Mouse (Mus musculus): ENCODE data around the gene 6430548M08Rik. TPM values are rescaled to one million over a fixed set of nuclear protein-coding genes. Genes with fewer than 3 reads are reported as not detected.
A peak's percentile ranks its signal among the peaks of the same experiment; 100 is the strongest.

Gene 6430548M08Rik
- total and polyA plus RNA-seq, 3 experiments, result 6.4 to 20.0 (median 16.1) TPM

- Histone ChIP-seq H3K79me2 (replicated peaks; ENCODE audit: control insufficient read depth, insufficient read depth, low read length) (no peaks in the 10 kb centered on the region), H3K4me1 (ENCODE audit: control insufficient read depth, insufficient read depth, low read length) (peaks cover 15% of the 10 kb centered on the region), H3K36me3 (ENCODE audit: control insufficient read depth, insufficient read depth, low read length) (no peaks in the 10 kb centered on the region), H3K9ac (ENCODE audit: low read depth, low read length) (no peak overlapping the region), H3K27me3 (ENCODE audit: control insufficient read depth, insufficient read depth, low read length) (no peaks in the 10 kb centered on the region), H3K4me3 (no peak overlapping the region), H3K27ac (no peak overlapping the region)
- WGBS, result 55% methylated on average over 7 of the region's 7 CpGs
- intact Hi-C loops (cut with DNase I), result no loop called here
- TF ChIP-seq EP300 (IDR thresholded peaks at IDR 0.05; ENCODE audit: insufficient read depth, low read depth, low read length) (no peak), CTCF (IDR thresholded peaks at IDR 0.05) (peak; percentile 28; the same call in 1 of the 2 replicates), POLR2A (IDR thresholded peaks at IDR 0.05; ENCODE audit: insufficient read depth, low read depth, low read length) (no peak)
- DNase-seq, result no peak
These were observed 19.2 kb downstream of the 6430548M08Rik start for GRCm38 (mm10) chr8:120133169-120133568.

DNA sequence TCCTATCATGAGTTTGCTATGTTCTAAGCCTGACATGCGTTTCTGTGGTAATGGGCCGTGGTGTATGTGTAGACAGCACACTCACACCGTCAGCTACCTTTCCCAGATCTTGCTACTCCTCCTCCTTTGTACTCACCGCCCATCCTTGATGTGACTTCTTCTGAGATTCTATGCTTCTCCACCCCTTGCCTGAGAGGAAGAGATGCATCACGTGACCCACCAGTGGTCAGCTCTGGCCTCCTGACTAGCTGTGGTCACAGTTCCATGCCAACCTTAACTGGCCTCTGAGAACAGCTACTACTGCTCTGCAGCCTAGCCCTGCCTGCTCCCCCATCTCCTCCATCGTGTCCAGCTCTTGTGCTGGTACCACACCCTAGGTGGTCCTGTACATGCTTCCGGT, 21.7 kb downstream of the 6430548M08Rik start:
- no peak overlapping the region for H3K4me3 ChIP-seq
- H3K79me2 ChIP-seq (replicated peaks; ENCODE audit: control insufficient read depth, insufficient read depth, low read length), result no peaks in the 10 kb centered on the region
- DNase-seq, result no peak
- no peaks in the 10 kb centered on the region for H3K36me3 ChIP-seq (ENCODE audit: control insufficient read depth, insufficient read depth, low read length)
- intact Hi-C loops (cut with DNase I), result no loop called here
- H3K9ac ChIP-seq (ENCODE audit: low read depth, low read length), result no peak overlapping the region
- WGBS, result 90% methylated on average over 7 of the region's 7 CpGs
- no peak overlapping the region for H3K27ac ChIP-seq
- peaks cover 15% of the 10 kb centered on the region for H3K4me1 ChIP-seq (ENCODE audit: control insufficient read depth, insufficient read depth, low read length)
- H3K27me3 ChIP-seq (ENCODE audit: control insufficient read depth, insufficient read depth, low read length), result no peaks in the 10 kb centered on the region
- no peak for TF ChIP-seq POLR2A (IDR thresholded peaks at IDR 0.05; ENCODE audit: insufficient read depth, low read depth, low read length)
- TF ChIP-seq EP300 (IDR thresholded peaks at IDR 0.05; ENCODE audit: insufficient read depth, low read depth, low read length), result no peak
- no peak for TF ChIP-seq CTCF (IDR thresholded peaks at IDR 0.05)

DNA sequence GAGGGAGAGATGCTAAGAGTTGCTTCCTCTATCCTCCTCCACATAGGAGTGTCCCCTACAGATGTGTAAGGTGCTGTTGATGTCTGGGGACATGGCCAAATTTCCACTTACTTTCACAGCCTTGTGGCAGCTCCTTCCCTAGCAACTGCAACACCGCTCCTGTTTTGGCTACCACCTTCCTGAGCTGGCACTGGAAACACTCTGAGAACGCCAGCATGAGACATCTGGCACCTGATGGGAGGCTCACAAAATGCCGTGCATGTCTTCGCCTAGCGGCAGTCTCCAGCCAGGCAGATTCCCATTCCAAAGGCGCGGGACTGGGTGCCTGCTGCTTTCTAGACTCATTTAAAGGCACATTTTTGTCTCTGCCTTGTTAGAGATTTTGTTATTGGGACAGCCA, 22.7 kb downstream of the 6430548M08Rik start:
- TF ChIP-seq CTCF (IDR thresholded peaks at IDR 0.05) (peak; percentile 56), EP300 (IDR thresholded peaks at IDR 0.05; ENCODE audit: insufficient read depth, low read depth, low read length) (no peak)
- H3K79me2 ChIP-seq (replicated peaks; ENCODE audit: control insufficient read depth, insufficient read depth, low read length), result no peaks in the 10 kb centered on the region

DNA sequence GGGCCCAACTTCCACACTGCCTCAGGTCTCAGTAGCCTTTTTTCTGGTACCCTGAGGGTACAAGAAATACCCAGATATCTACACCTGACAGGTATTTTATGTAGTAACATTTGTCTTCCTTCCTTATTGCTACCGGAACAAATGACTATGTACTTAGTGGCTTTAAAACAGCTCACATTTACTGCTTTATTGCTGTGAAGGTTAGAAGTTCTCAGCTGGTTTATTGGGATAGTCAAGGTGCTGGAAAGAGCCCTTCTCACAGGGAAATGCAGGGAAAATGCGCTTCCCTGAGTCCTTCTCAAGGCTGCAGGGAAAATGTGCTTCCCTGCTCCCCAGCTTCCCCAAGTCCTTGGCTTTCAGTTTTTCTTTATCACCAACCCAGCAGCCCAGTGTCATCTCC, 25.0 kb downstream of the 6430548M08Rik start:
- TF ChIP-seq EP300 (IDR thresholded peaks at IDR 0.05; ENCODE audit: insufficient read depth, low read depth, low read length), result no peak
- no peak for TF ChIP-seq CTCF (IDR thresholded peaks at IDR 0.05)
- no peak for TF ChIP-seq POLR2A (IDR thresholded peaks at IDR 0.05; ENCODE audit: insufficient read depth, low read depth, low read length)
- H3K4me3 ChIP-seq, result no peak overlapping the region
- 97% methylated on average over 2 of the region's 2 CpGs for WGBS
- intact Hi-C loops (cut with DNase I), result no loop called here
- no peak for DNase-seq
- no peaks in the 10 kb centered on the region for H3K27me3 ChIP-seq (ENCODE audit: control insufficient read depth, insufficient read depth, low read length)
- H3K27ac ChIP-seq, result no peak overlapping the region
- H3K79me2 ChIP-seq (replicated peaks; ENCODE audit: control insufficient read depth, insufficient read depth, low read length), result no peaks in the 10 kb centered on the region
- no peak overlapping the region for H3K9ac ChIP-seq (ENCODE audit: low read depth, low read length)
- H3K36me3 ChIP-seq (ENCODE audit: control insufficient read depth, insufficient read depth, low read length), result no peaks in the 10 kb centered on the region
- peaks cover 13% of the 10 kb centered on the region for H3K4me1 ChIP-seq (ENCODE audit: control insufficient read depth, insufficient read depth, low read length)

More for the DNA sequence above, 22.7 kb downstream of the 6430548M08Rik start:
- H3K9ac ChIP-seq (ENCODE audit: low read depth, low read length), result no peak overlapping the region
- H3K27ac ChIP-seq, result no peak overlapping the region
- H3K27me3 ChIP-seq (ENCODE audit: control insufficient read depth, insufficient read depth, low read length), result no peaks in the 10 kb centered on the region
- H3K36me3 ChIP-seq (ENCODE audit: control insufficient read depth, insufficient read depth, low read length), result no peaks in the 10 kb centered on the region
- peak; percentile 51 to 71 for DNase-seq
- WGBS, result 49% methylated on average over 7 of the region's 7 CpGs
- intact Hi-C loops (cut with DNase I), result no loop called here
- H3K4me1 ChIP-seq (ENCODE audit: control insufficient read depth, insufficient read depth, low read length), result peaks cover 15% of the 10 kb centered on the region
- H3K4me3 ChIP-seq, result no peak overlapping the region

GRCm38 (mm10) chr8:120140769-120141168, 26.8 kb downstream of the 6430548M08Rik start:
- Histone ChIP-seq H3K4me3 (no peak overlapping the region), H3K79me2 (replicated peaks; ENCODE audit: control insufficient read depth, insufficient read depth, low read length) (no peaks in the 10 kb centered on the region), H3K36me3 (ENCODE audit: control insufficient read depth, insufficient read depth, low read length) (no peaks in the 10 kb centered on the region), H3K27ac (no peak overlapping the region), H3K4me1 (ENCODE audit: control insufficient read depth, insufficient read depth, low read length) (peaks cover 18% of the 10 kb centered on the region), H3K27me3 (ENCODE audit: control insufficient read depth, insufficient read depth, low read length) (no peaks in the 10 kb centered on the region), H3K9ac (ENCODE audit: low read depth, low read length) (no peak overlapping the region)
- intact Hi-C loops (cut with DNase I), result no loop called here
- TF ChIP-seq CTCF (IDR thresholded peaks at IDR 0.05) (no peak), POLR2A (IDR thresholded peaks at IDR 0.05; ENCODE audit: insufficient read depth, low read depth, low read length) (no peak), EP300 (IDR thresholded peaks at IDR 0.05; ENCODE audit: insufficient read depth, low read depth, low read length) (no peak)
- DNase-seq, result no peak
- 71% methylated on average over 3 of the region's 3 CpGs for WGBS

- Histone ChIP-seq H3K27ac (no peak overlapping the region), H3K36me3 (ENCODE audit: control insufficient read depth, insufficient read depth, low read length) (no peaks in the 10 kb centered on the region), H3K27me3 (ENCODE audit: control insufficient read depth, insufficient read depth, low read length) (no peaks in the 10 kb centered on the region), H3K4me1 (ENCODE audit: control insufficient read depth, insufficient read depth, low read length) (peaks cover 9% of the 10 kb centered on the region), H3K79me2 (replicated peaks; ENCODE audit: control insufficient read depth, insufficient read depth, low read length) (no peaks in the 10 kb centered on the region), H3K4me3 (no peak overlapping the region), H3K9ac (ENCODE audit: low read depth, low read length) (no peak overlapping the region)
- 51% methylated on average over 15 of the region's 15 CpGs for WGBS
- DNase-seq, result peak in 1 of 2 experiments; percentile 18
- intact Hi-C loops (cut with DNase I), result no loop called here
- 0 out of 2 replicates have a peak, but pooled peaks have one; percentile 5 for TF ChIP-seq EP300 (IDR thresholded peaks at IDR 0.05; ENCODE audit: insufficient read depth, low read depth, low read length)
- no peak for TF ChIP-seq CTCF (IDR thresholded peaks at IDR 0.05)
These were observed 30.1 kb downstream of the 6430548M08Rik start for GRCm38 (mm10) chr8:120143911-120144651.

All from heart, adult 2 months (tissue).